Mouse (Mus musculus) embryonic facial prominence, embryonic 11.5 days (tissue): ENCODE data around the gene G3bp1. TPM values are rescaled to one million over a fixed set of nuclear protein-coding genes. Genes with fewer than 3 reads are reported as not detected.

ENCODE experiments used
- ATAC-seq: fragments of 200-750 bp; cut with Nextera tagmentation; replicated peaks from 2 replicates; pipeline ENCODE4 v1.8.0; 2017; ENCODE audit warnings: low read depth; ENCODE audit not compliant: insufficient number of reproducible peaks, low FRiP score, low TSS enrichment
- DNase-seq: peaks from one replicate; pipeline ENCODE4 v3.0.0-alpha.2; 2015; ENCODE audit warnings: low spot score
- H3K27ac ChIP-seq: fragments of 300-500 bp; sonication (generic); replicated peaks from 2 replicates; pipeline ENCODE4 v1.5.1; 2014; ENCODE audit warnings: mild to moderate bottlenecking, low read depth, low read length, control low read depth
- H3K27me3 ChIP-seq: fragments of 300-500 bp; sonication (generic); 2 replicates; pipeline ENCODE4 v1.6.1; 2014; ENCODE audit warnings: mild to moderate bottlenecking, low read length, moderate library complexity, mixed read lengths; ENCODE audit not compliant: control insufficient read depth, insufficient read depth
- H3K36me3 ChIP-seq: fragments of 300-500 bp; sonication (generic); replicated peaks from 2 replicates; pipeline ENCODE4 v1.6.1; 2014; ENCODE audit warnings: low read depth, mild to moderate bottlenecking, low read length, moderate library complexity, mixed read lengths; ENCODE audit not compliant: control insufficient read depth, insufficient read depth
- H3K4me1 ChIP-seq: fragments of 300-500 bp; sonication (generic); 2 replicates; pipeline ENCODE4 v1.6.1; 2014; ENCODE audit warnings: low read length, mixed read lengths; ENCODE audit not compliant: control insufficient read depth, insufficient read depth
- H3K4me2 ChIP-seq: fragments of 300-500 bp; sonication (generic); 2 replicates; pipeline ENCODE4 v1.6.1; 2014; ENCODE audit warnings: low read depth, mild to moderate bottlenecking, control low read depth, low read length, moderate library complexity
- H3K4me3 ChIP-seq: fragments of 300-500 bp; sonication (generic); 2 replicates; pipeline ENCODE4 v1.5.1; 2014; ENCODE audit warnings: low read depth, low read length, control low read depth
- H3K9ac ChIP-seq: fragments of 300-500 bp; sonication (generic); replicated peaks from 2 replicates; pipeline ENCODE4 v1.6.1; 2014; ENCODE audit warnings: mild to moderate bottlenecking, control low read depth, low read length
- H3K9me3 ChIP-seq: fragments of 300-500 bp; sonication (generic); replicated peaks from 2 replicates; pipeline ENCODE4 v1.6.1; 2016; ENCODE audit warnings: mild to moderate bottlenecking, low read length, inconsistent platforms, mixed read lengths; ENCODE audit not compliant: control insufficient read depth
- WGBS: fragments of 180-500 bp; shearing (Covaris S2); extraction: QIAGEN DNeasy Blood & Tissue Kit; methylation state at CpG from one replicate; pipeline ENCODE4 v1.1.7; 2014; 5-methylcytosine and 5-hydroxymethylcytosine counted together
- polyA plus RNA-seq: library from polyadenylated mRNA; unstranded; fragments of >200 nt; fragmentation: Nextera tagmentation; extraction: Ambion mirVana; gene quantifications from 2 replicates; pipeline ENCODE4 v1.2.1, GENCODE M21; 2014

Gene G3bp1
- 261 and 263 TPM in 2 replicates for polyA plus RNA-seq

DNA sequence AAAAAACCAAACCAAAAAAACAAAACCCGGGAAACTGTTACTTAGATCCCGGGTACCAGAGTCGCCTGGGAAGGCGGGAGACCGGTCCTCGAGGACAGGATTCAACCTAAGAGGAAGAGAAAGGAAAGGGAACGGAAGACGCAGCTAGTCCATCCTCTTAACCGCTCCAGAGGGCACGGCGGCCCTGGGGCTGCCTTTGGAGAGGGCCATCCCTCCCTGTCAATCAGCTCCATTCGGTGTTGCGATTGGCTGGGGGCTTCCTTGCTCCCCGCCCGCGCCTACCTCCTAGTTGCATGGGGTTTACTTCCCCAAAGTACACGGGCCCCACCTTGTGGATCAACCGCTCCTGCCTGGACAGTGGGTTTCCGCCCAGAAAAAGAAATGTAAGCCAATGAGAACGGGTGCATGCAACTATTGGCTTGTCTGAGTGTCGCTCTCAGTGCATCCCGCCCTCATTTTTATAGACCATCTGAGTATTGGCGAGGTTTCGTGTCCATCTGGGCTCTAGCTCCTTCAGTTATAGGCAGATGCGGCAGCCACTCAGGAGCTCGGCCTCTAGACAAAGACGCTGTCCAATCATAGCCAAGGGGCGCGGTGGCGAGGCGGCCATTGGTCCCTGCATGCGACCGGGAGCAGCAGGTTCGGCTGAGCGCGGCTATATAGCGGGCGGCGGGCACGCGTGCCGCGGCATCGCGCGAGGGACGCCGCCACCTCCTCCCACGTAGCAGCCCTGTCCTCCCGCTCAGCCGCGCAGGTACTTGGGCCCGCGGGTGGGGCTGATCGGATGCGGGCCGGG lies at the start of gene G3bp1:
G3bp1 (plus strand) TSS at position 638 of the 796 bp plus-strand sequence.
- peak within 1 kb of the TSS; percentile 99 for H3K9ac ChIP-seq
- H3K4me2 ChIP-seq: peak within 1 kb of the TSS; percentile 65
- ATAC-seq (peak; percentile 99), DNase-seq (peak; percentile 99)
- WGBS: under 1% methylated on average over 57 of the region's 57 CpGs
- peak within 1 kb of the TSS; percentile 89 for H3K27ac ChIP-seq
- no peaks in the 10 kb centered on the region for H3K4me1 ChIP-seq
- H3K4me3 ChIP-seq: peak within 1 kb of the TSS; percentile 97
- H3K36me3 ChIP-seq: no peaks in the 10 kb centered on the region; the same call in none of the 2 replicates
- H3K27me3 ChIP-seq: no peaks in the 10 kb centered on the region
- H3K9me3 ChIP-seq: no peaks in the 10 kb centered on the region

DNA sequence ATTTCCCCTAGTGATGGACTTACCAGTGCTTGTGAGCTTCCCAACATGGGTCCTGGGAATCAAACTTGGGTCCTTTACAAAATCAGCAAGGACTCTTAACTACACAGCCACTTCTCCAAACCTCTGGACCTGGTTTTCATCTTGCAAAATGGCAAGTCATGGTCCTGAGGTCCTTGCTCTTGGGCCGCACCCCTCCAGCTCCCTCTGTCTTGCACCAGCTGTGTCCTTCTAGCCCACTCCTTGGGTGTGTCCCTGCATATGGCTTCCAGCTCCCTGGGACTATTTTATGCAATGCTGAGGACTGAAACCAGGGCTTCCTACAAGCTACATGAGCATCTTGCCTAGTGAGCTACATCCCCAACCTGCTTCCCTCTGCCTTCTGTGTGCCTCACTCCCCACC lies 46.5 kb upstream of the G3bp1 start, which contains the start of gene Sparc:
Sparc (minus strand) TSS at position 206 of the 400 bp plus-strand sequence.
- H3K4me2 ChIP-seq: no peak within 1 kb of the TSS
- ATAC-seq (no peak), DNase-seq (no peak)
- H3K36me3 ChIP-seq: no peaks in the 10 kb centered on the region
- 96% methylated on average over 1 of the region's 1 CpGs for WGBS
- H3K27ac ChIP-seq: peak within 1 kb of the TSS; percentile 48
- no peak within 1 kb of the TSS for H3K9ac ChIP-seq
- H3K4me1 ChIP-seq: peaks cover 3% of the 10 kb centered on the region; the same call in 1 of the 2 replicates
- no peaks in the 10 kb centered on the region for H3K9me3 ChIP-seq
- H3K27me3 ChIP-seq: no peaks in the 10 kb centered on the region
- H3K4me3 ChIP-seq: no peak within 1 kb of the TSS

DNA sequence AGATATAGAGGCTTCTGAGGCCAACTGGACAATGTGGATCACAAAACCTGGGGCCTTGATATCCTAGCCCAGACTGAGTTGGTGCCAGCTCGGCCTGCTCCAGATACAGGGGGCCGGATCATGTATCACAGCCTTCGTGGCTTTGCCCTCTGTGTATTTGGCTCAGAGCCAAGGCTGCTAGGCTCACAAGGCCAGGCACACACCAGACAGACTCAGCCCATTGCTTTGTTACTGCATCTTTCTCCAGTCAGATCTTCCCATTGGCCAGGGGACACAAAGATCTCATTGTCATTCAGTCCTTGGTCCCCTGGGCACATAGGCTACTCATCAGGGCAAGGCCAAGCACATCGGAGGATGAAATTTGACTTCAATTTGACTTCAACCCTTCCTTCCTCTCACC lies 45.7 kb upstream of the G3bp1 start:
- H3K4me1 ChIP-seq: peaks cover 8% of the 10 kb centered on the region; the same call in 1 of the 2 replicates
- 15% methylated on average over 4 of the region's 4 CpGs for WGBS

GRCm38 (mm10) chr11:55424746-55425360 lies 44.6 kb upstream of the G3bp1 start:
- DNase-seq: no peak
- no peak for ATAC-seq
- H3K4me3 ChIP-seq: no peak overlapping the region
- no peaks in the 10 kb centered on the region for H3K9me3 ChIP-seq
- H3K4me2 ChIP-seq: no peak overlapping the region
- H3K36me3 ChIP-seq: no peaks in the 10 kb centered on the region
- WGBS: 76% methylated on average over 8 of the region's 8 CpGs
- H3K4me1 ChIP-seq: peaks cover 8% of the 10 kb centered on the region; the same call in 1 of the 2 replicates
- peak overlapping the region; percentile 22; the same call in 1 of the 2 replicates for H3K9ac ChIP-seq
- no peak overlapping the region for H3K27ac ChIP-seq
- H3K27me3 ChIP-seq: no peaks in the 10 kb centered on the region

More for the DNA sequence above, 45.7 kb upstream of the G3bp1 start:
- peak overlapping the region; percentile 48 for H3K27ac ChIP-seq
- H3K9ac ChIP-seq: no peak overlapping the region
- H3K27me3 ChIP-seq: no peaks in the 10 kb centered on the region
- ATAC-seq: peak; percentile 63
- H3K9me3 ChIP-seq: no peaks in the 10 kb centered on the region
- no peaks in the 10 kb centered on the region for H3K36me3 ChIP-seq
- H3K4me3 ChIP-seq: no peak overlapping the region
- H3K4me2 ChIP-seq: no peak overlapping the region
- DNase-seq: peak; percentile 74

GRCm38 (mm10) chr11:55428186-55429012 lies 41.1 kb upstream of the G3bp1 start:
- ATAC-seq (peak; percentile 82), DNase-seq (peak; percentile 91)
- Histone ChIP-seq H3K9ac (peak overlapping the region; percentile 44), H3K27me3 (no peaks in the 10 kb centered on the region), H3K4me2 (no peak overlapping the region; the same call in 1 of the 2 replicates), H3K27ac (peak overlapping the region; percentile 83), H3K4me3 (no peak overlapping the region), H3K9me3 (no peaks in the 10 kb centered on the region), H3K36me3 (no peaks in the 10 kb centered on the region), H3K4me1 (peaks cover 5% of the 10 kb centered on the region; the same call in 1 of the 2 replicates)
- 36% methylated on average over 16 of the region's 16 CpGs for WGBS

DNA sequence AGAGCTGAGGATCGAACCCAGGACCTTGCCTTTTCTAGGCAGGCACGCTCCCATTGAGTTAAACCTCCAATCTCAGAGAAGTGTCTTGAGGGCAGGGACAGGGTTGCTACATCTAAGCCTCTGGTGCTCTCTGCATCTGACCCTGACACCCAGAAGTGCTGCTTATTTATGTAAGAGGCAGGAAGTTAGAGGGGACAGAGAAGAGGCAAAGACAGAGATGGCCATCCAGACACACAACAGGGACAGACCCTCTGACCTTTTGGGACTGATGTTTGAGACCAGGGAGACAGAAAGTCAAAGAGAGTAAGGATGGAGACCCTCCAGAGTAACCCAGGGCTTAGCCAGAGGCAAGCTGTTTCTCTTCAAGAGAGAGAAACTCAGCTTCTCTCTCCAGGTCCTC lies 39.5 kb upstream of the G3bp1 start:
- peaks cover 5% of the 10 kb centered on the region; the same call in 1 of the 2 replicates for H3K4me1 ChIP-seq
- DNase-seq (no peak), ATAC-seq (no peak)
- H3K27ac ChIP-seq: no peak overlapping the region
- H3K4me2 ChIP-seq: no peak overlapping the region
- no peak overlapping the region for H3K4me3 ChIP-seq
- H3K9me3 ChIP-seq: no peaks in the 10 kb centered on the region
- no peak overlapping the region for H3K9ac ChIP-seq
- 84% methylated on average over 2 of the region's 2 CpGs for WGBS
- H3K27me3 ChIP-seq: no peaks in the 10 kb centered on the region
- no peaks in the 10 kb centered on the region for H3K36me3 ChIP-seq

DNA sequence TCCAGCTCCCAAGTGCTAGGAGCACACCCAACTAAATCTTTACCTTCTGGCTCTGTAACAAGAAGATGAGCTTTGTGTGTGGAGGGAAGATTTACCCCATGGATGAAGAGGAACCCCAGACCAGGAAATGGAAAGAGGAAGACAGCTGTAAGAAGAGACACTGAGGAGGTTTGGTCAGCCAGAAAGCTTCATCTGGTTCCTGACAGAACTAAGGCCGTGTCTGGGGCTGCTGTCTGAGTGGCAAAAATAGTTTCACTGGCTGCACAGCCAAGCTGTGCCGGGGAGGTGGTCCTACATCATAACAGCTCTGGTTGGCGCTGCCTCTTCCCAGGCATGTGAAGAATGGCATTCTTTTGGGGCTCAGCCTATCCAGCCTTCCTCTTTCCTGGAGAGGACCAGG lies 36.5 kb upstream of the G3bp1 start:
- H3K4me1 ChIP-seq: peaks cover 5% of the 10 kb centered on the region; the same call in 1 of the 2 replicates
- no peak for DNase-seq
- 64% methylated on average over 3 of the region's 3 CpGs for WGBS

More for the DNA sequence above, 36.5 kb upstream of the G3bp1 start:
- no peak for ATAC-seq
- H3K4me2 ChIP-seq: no peak overlapping the region
- no peak overlapping the region for H3K4me3 ChIP-seq
- no peaks in the 10 kb centered on the region for H3K27me3 ChIP-seq
- H3K27ac ChIP-seq: no peak overlapping the region
- H3K36me3 ChIP-seq: no peaks in the 10 kb centered on the region
- H3K9me3 ChIP-seq: no peaks in the 10 kb centered on the region
- no peak overlapping the region; the same call in 1 of the 2 replicates for H3K9ac ChIP-seq
